Mouse (Mus musculus) frontal cortex, adult 2 months (tissue): ENCODE measurements around the gene Capn2. TPM values are rescaled to one million over a fixed set of nuclear protein-coding genes. Genes with fewer than 3 reads are reported as not detected.

Source experiments
- DNase-seq, 2 experiments: peaks; one replicate each; pipeline ENCODE4 v3.0.0; 2022; ENCODE audit warnings: low spot score in 1 of 2; ENCODE audit errors: extremely low spot score in 1 of 2
- polyA plus RNA-seq: library from polyadenylated mRNA; depleted of rRNA; stranded (reverse); fragments of >200 nt; gene quantifications from 2 replicates; pipeline ENCODE4 v1.2.3, GENCODE M21; 2012; rRNA removed

Gene Capn2
- polyA plus RNA-seq, 1 experiment, result 73.0 TPM

DNA sequence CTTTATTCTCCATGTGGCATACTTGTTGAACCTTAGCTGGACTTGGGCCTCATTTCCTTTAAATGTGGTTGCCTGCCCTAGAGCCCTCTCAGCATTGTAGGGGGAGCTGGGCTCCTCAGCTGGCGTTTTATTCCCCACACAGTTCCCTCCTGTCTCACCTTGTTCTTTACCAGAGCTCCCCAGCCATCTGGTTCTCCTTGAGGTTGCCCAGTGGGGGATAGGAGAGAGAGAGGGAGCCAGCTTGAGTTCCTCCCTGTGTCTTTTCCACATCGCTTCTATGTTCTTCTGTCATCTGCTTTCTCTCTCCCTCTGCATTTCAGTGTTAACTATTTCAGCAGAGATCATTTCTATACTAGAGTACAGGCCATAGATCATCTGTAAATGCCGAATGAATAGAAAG is 92.2 kb downstream of the Capn2 start:
- no peak for DNase-seq

DNA sequence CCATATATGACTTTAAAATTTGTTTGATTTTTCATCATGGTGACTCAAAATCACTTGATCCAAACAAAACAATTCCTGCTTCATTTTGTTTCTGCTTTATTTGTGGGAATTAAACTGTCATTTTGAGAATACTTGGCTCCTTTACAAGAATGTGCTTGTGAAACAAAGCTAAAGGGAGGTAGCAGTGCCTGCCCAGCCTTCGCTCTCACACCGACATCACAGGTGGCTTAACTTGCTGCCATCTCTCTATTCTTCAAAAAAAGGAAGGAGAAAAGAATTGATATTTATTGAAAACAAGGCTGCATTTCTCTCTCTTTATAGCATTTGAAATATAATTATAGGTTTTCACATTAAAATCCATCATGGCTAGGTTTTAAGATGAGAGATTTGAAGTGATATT is 93.1 kb downstream of the Capn2 start:
- DNase-seq, result no peak

DNA sequence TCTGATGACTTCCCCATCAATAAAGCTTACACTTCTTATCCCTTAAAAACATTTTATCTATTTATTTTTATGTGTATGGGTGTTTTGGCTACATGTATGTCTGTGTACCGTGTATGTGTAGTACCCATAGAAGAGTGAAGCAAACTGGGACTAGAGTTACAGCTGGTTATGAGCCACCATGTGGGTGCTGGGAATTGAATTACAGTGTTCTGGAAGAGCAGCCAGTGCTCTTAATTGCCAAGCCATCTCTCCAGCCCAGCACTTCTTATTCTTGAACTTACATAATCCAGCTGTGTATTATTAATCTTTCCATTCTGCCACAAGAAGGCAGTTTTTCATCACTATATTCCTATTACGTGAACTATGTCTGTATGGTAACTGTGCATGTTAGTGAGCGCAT is 97.9 kb downstream of the Capn2 start:
- no peak for DNase-seq

Other genes with a start within 250 kb of the Capn2 start
- gene Degs1, start 234.8 kb downstream of the Capn2 start, polyA plus RNA-seq, result 68.2 and 78.2 TPM in 2 replicates
- gene Fbxo28, start 176.0 kb downstream of the Capn2 start, polyA plus RNA-seq, result 26.0 and 27.2 TPM in 2 replicates
- 21.1 and 22.2 TPM in 2 replicates for gene Trp53bp2, start 108.4 kb downstream of the Capn2 start, polyA plus RNA-seq
- 0.06 TPM in 1 of 2 replicates, not detected in the other for gene Capn8, start 47.4 kb upstream of the Capn2 start, polyA plus RNA-seq
- gene Ccdc185, start 231.6 kb upstream of the Capn2 start, polyA plus RNA-seq, result 0.06 TPM in 1 of 2 replicates, not detected in the other
- 138 and 144 TPM in 2 replicates for gene Susd4, start 246.3 kb upstream of the Capn2 start, polyA plus RNA-seq